8 mouse cellular contexts compared by ENCODE assay signal in the genomic region with DNA sequence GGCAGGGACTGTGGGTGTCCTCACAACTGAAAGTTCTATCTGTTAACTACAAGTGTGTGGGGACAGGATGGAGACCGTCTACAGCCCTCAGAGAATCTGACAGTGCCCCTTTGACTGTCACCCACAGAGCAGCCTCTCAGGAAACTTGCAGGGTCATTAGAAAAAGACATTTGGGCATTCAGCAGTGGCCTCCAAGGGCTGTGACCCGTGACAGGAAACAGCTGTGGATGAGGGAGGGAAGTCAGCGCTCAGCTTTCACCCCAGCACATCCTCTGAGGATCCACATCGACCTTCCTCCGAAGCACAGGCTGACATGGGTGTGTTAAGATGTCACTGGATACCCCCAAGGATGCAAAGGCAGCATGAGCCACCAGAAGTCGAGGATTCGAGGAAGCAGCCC.
DNase-seq lines count a peak whose midpoint lies in the region; ATAC-seq lines count a peak whose summit lies in the region.

No protein-coding gene starts in this region.

- 32% methylated on average over 7 of the region's 7 CpGs for WGBS in midbrain, embryonic 16.5 days
- WGBS in midbrain, embryonic 13.5 days = 34% methylated on average over 7 of the region's 7 CpGs

- H3K9me3 ChIP-seq in midbrain, embryonic 16.5 days (replicated peaks; ENCODE audit: control insufficient read depth, low read length, poor library complexity, severe bottlenecking) = peaks cover 3% of the 10 kb centered on the region; the same call in 1 of the 2 replicates
- no peaks in the 10 kb centered on the region for H3K9me3 ChIP-seq in midbrain, embryonic 13.5 days

- H3K36me3 ChIP-seq in midbrain, embryonic 16.5 days (ENCODE audit: control insufficient read depth, insufficient read depth, low read length) = no peaks in the 10 kb centered on the region
- no peaks in the 10 kb centered on the region for H3K36me3 ChIP-seq in midbrain, embryonic 13.5 days

- no peak overlapping the region for H3K4me3 ChIP-seq in midbrain, embryonic 16.5 days (ENCODE audit: low read depth, low read length)
- no peak overlapping the region for H3K4me3 ChIP-seq in midbrain, embryonic 13.5 days (replicated peaks)

- no peak overlapping the region for H3K9ac ChIP-seq in midbrain, embryonic 16.5 days (ENCODE audit: low read depth, low read length)
- no peak overlapping the region for H3K9ac ChIP-seq in midbrain, embryonic 13.5 days (replicated peaks)

- H3K4me2 ChIP-seq in midbrain, embryonic 16.5 days (ENCODE audit: low read length) = no peak overlapping the region
- H3K4me2 ChIP-seq in midbrain, embryonic 13.5 days (replicated peaks) = no peak overlapping the region

- no peaks in the 10 kb centered on the region; the same call in 1 of the 2 replicates for H3K27me3 ChIP-seq in midbrain, embryonic 16.5 days (ENCODE audit: control insufficient read depth, insufficient read depth, low read depth, low read length)
- peaks cover 20% of the 10 kb centered on the region for H3K27me3 ChIP-seq in midbrain, embryonic 13.5 days

- ATAC-seq in midbrain, embryonic 16.5 days = no peak
- no peak for ATAC-seq in midbrain, embryonic 13.5 days
- no peak for ATAC-seq in activated CD4-positive, CD25-positive, alpha-beta regulatory T cell, adult 4 months

- H3K27ac ChIP-seq in midbrain, embryonic 16.5 days (ENCODE audit: low read length) = 0 out of 2 replicates have a peak overlapping the region, but pooled peaks have one; percentile 24
- no peak overlapping the region for H3K27ac ChIP-seq in midbrain, embryonic 13.5 days

- peaks cover 20% of the 10 kb centered on the region for H3K4me1 ChIP-seq in midbrain, embryonic 16.5 days (ENCODE audit: control insufficient read depth, insufficient read depth, low read length)
- H3K4me1 ChIP-seq in midbrain, embryonic 13.5 days (replicated peaks) = peaks cover 37% of the 10 kb centered on the region

- peak; percentile 28 for DNase-seq in adrenal gland, postnatal 10 days
- no peak for DNase-seq in adrenal gland, postnatal 4 days (ENCODE audit: low spot score in 2 of 2)
- peak; percentile 68 to 73 for DNase-seq in kidney, postnatal 36 days
- peak; percentile 41 to 51 for DNase-seq in thymus, postnatal 10 days (ENCODE audit: low spot score in 2 of 2)
- no peak for DNase-seq in cerebellum, postnatal 25 days

Comparison
In these comparisons a context has a peak if more than half of its experiments do, and no peak if none do; other contexts are left out.
1. DNase-seq: peak in adrenal gland, postnatal 10 days (single experiment), kidney, postnatal 36 days (2 of 2) and thymus, postnatal 10 days (2 of 2); none in adrenal gland, postnatal 4 days (0 of 2) and cerebellum, postnatal 25 days (0 of 2).